ENCODE assay signal across 8 mouse cellular contexts in genomic region chr2:122234611-122235288, GRCm38 (mm10). TPM values are rescaled to one million over a fixed set of nuclear protein-coding genes. Genes with fewer than 3 reads are reported as not detected.
DNase-seq lines count a peak whose midpoint lies in the region; ATAC-seq and TF ChIP-seq lines count a peak whose summit lies in the region.

Gene Sord (plus strand): TSS chr2:122234749.

- peak; percentile 92 for ATAC-seq in embryonic facial prominence, embryonic 15.5 days (ENCODE audit: insufficient number of reproducible peaks, low FRiP score, low TSS enrichment, low read depth)
- peak; percentile 95 for ATAC-seq in limb, embryonic 14.5 days (ENCODE audit: low FRiP score, low read depth)
- ATAC-seq in midbrain, embryonic 16.5 days: peak; percentile 95

- DNase-seq in B cell, adult 2 months: peak; percentile 64 to 69
- DNase-seq in heart, adult 9 months (ENCODE audit: low spot score in 2 of 2): peak; percentile 58 to 76
- DNase-seq in kidney, adult 9 months: peak; percentile 91
- DNase-seq in limb, embryonic 14.5 days (ENCODE audit: low spot score): peak; percentile 87
- DNase-seq in spleen, adult 2 months (ENCODE audit: low read depth in 1 of 2, low spot score in 2 of 2): peak; percentile 26 to 57

- peak within 1 kb of the TSS; percentile 84 for H3K4me2 ChIP-seq in embryonic facial prominence, embryonic 15.5 days (replicated peaks)
- H3K4me2 ChIP-seq in limb, embryonic 14.5 days (replicated peaks; ENCODE audit: low read depth, low read length, severe bottlenecking): peak within 1 kb of the TSS; percentile 88
- H3K4me2 ChIP-seq in midbrain, embryonic 16.5 days (ENCODE audit: low read length): peak within 1 kb of the TSS; percentile 72

- WGBS in embryonic facial prominence, embryonic 15.5 days: under 1% methylated on average over 35 of the region's 35 CpGs
- 1% methylated on average over 35 of the region's 35 CpGs for WGBS in limb, embryonic 14.5 days
- 1% methylated on average over 35 of the region's 35 CpGs for WGBS in midbrain, embryonic 16.5 days
- WGBS in spleen, adult 2 months: 1% methylated on average over 35 of the region's 35 CpGs

- H3K27ac ChIP-seq in bone marrow macrophage, adult 2 months (ENCODE audit: insufficient read depth, low read depth, low read length): peak within 1 kb of the TSS; percentile 53
- peak within 1 kb of the TSS; percentile 87 for H3K27ac ChIP-seq in embryonic facial prominence, embryonic 15.5 days (replicated peaks)
- peak within 1 kb of the TSS; percentile 55; the same call in 1 of the 2 replicates for H3K27ac ChIP-seq in limb, embryonic 14.5 days (replicated peaks; ENCODE audit: low read depth, low read length)
- peak within 1 kb of the TSS; percentile 53 for H3K27ac ChIP-seq in midbrain, embryonic 16.5 days (ENCODE audit: low read length)
- 0 out of 2 replicates have a peak within 1 kb of the TSS, but pooled peaks have one; percentile 11 for H3K27ac ChIP-seq in spleen, adult 2 months (ENCODE audit: insufficient read depth, low read length)

- peak within 1 kb of the TSS; percentile 31 for H3K9ac ChIP-seq in embryonic facial prominence, embryonic 15.5 days
- peak within 1 kb of the TSS; percentile 58 for H3K9ac ChIP-seq in limb, embryonic 14.5 days (ENCODE audit: low read depth, low read length, severe bottlenecking)
- peak within 1 kb of the TSS; percentile 53 for H3K9ac ChIP-seq in midbrain, embryonic 16.5 days (ENCODE audit: low read depth, low read length)

- no peak for TF ChIP-seq CTCF in bone marrow macrophage, adult 2 months (IDR thresholded peaks at IDR 0.05; ENCODE audit: low read depth, low read length)
- TF ChIP-seq CTCF in spleen, adult 2 months (IDR thresholded peaks at IDR 0.05; ENCODE audit: extremely low read depth, insufficient read depth, insufficient read length, insufficient replicate concordance): no peak

- no peak for TF ChIP-seq POLR2A in bone marrow macrophage, adult 2 months (IDR thresholded peaks at IDR 0.05; ENCODE audit: borderline replicate concordance, low read depth, low read length)
- TF ChIP-seq POLR2A in limb, embryonic 14.5 days (IDR thresholded peaks at IDR 0.05; ENCODE audit: borderline replicate concordance, extremely low read depth, insufficient read depth, insufficient read length): no peak
- no peak for TF ChIP-seq POLR2A in spleen, adult 2 months (IDR thresholded peaks at IDR 0.05; ENCODE audit: low read depth, low read length)

- H3K36me3 ChIP-seq in embryonic facial prominence, embryonic 15.5 days: no peaks in the 10 kb centered on the region
- H3K36me3 ChIP-seq in limb, embryonic 14.5 days (ENCODE audit: control insufficient read depth, insufficient read depth, low read length): no peaks in the 10 kb centered on the region
- no peaks in the 10 kb centered on the region for H3K36me3 ChIP-seq in midbrain, embryonic 16.5 days (ENCODE audit: control insufficient read depth, insufficient read depth, low read length)
- H3K36me3 ChIP-seq in spleen, adult 2 months (ENCODE audit: control insufficient read depth, insufficient read depth, low read length): no peaks in the 10 kb centered on the region

- peaks cover 25% of the 10 kb centered on the region for H3K4me1 ChIP-seq in bone marrow macrophage, adult 2 months (ENCODE audit: control insufficient read depth, insufficient read depth, low read length)
- H3K4me1 ChIP-seq in embryonic facial prominence, embryonic 15.5 days: peaks cover 11% of the 10 kb centered on the region
- no peaks in the 10 kb centered on the region; the same call in 1 of the 2 replicates for H3K4me1 ChIP-seq in limb, embryonic 14.5 days (ENCODE audit: control insufficient read depth, insufficient read depth, low read length)
- 0 out of 2 replicates have a peak, but pooled peaks cover 2% of the 10 kb centered on the region for H3K4me1 ChIP-seq in midbrain, embryonic 16.5 days (ENCODE audit: control insufficient read depth, insufficient read depth, low read length)
- H3K4me1 ChIP-seq in spleen, adult 2 months (ENCODE audit: control insufficient read depth, insufficient read depth, insufficient read length): no peaks in the 10 kb centered on the region

- peak within 1 kb of the TSS; percentile 84 for H3K4me3 ChIP-seq in bone marrow macrophage, adult 2 months (ENCODE audit: insufficient read depth, low read length)
- H3K4me3 ChIP-seq in embryonic facial prominence, embryonic 15.5 days (replicated peaks): peak within 1 kb of the TSS; percentile 62
- peak within 1 kb of the TSS; percentile 61 for H3K4me3 ChIP-seq in limb, embryonic 14.5 days (replicated peaks; ENCODE audit: low read length)
- peak within 1 kb of the TSS; percentile 57 for H3K4me3 ChIP-seq in midbrain, embryonic 16.5 days (ENCODE audit: low read depth, low read length)
- peak within 1 kb of the TSS; percentile 78 for H3K4me3 ChIP-seq in spleen, adult 2 months (ENCODE audit: extremely low read depth, insufficient read depth, insufficient read length)

- no peaks in the 10 kb centered on the region for H3K9me3 ChIP-seq in embryonic facial prominence, embryonic 15.5 days (replicated peaks)
- no peaks in the 10 kb centered on the region for H3K9me3 ChIP-seq in limb, embryonic 14.5 days (ENCODE audit: control insufficient read depth, low read length)
- no peaks in the 10 kb centered on the region for H3K9me3 ChIP-seq in midbrain, embryonic 16.5 days (replicated peaks; ENCODE audit: control insufficient read depth, low read length, poor library complexity, severe bottlenecking)

- H3K27me3 ChIP-seq in embryonic facial prominence, embryonic 15.5 days: no peaks in the 10 kb centered on the region
- no peaks in the 10 kb centered on the region for H3K27me3 ChIP-seq in limb, embryonic 14.5 days (ENCODE audit: control insufficient read depth, insufficient read depth, low read length)
- no peaks in the 10 kb centered on the region for H3K27me3 ChIP-seq in midbrain, embryonic 16.5 days (ENCODE audit: control insufficient read depth, insufficient read depth, low read depth, low read length)
- no peaks in the 10 kb centered on the region for H3K27me3 ChIP-seq in spleen, adult 2 months (ENCODE audit: control insufficient read depth, insufficient read depth, low read length)

RNA-seq across cellular contexts. Expression of gene Sord, which starts in this region (rescaled TPM):
- polyA plus RNA-seq in bone marrow macrophage, adult 2 months (2012; ENCODE audit: insufficient read depth, insufficient read length, missing spikeins): 70.4 and 74.9 TPM in 2 replicates
- 24.1 and 28.7 TPM in 2 replicates for polyA plus RNA-seq in embryonic facial prominence, embryonic 15.5 days (2015; fragmentation: Nextera tagmentation; extraction: Ambion mirVana)
- polyA plus RNA-seq in limb, embryonic 14.5 days (2012; rRNA removed): 14.8 and 17.6 TPM in 2 replicates
- polyA plus RNA-seq in limb, embryonic 14.5 days (2014; fragmentation: Nextera tagmentation; extraction: Ambion mirVana): 30.8 and 38.9 TPM in 2 replicates
- 23.0 and 25.5 TPM in 2 replicates for polyA plus RNA-seq in midbrain, embryonic 16.5 days (2015; fragmentation: Nextera tagmentation; extraction: Ambion mirVana)
- polyA plus RNA-seq in spleen, adult 2 months (2012; rRNA removed): 6.8 and 6.9 TPM in 2 replicates

Comparison
In these comparisons a context has a peak if more than half of its experiments do, and no peak if none do; other contexts are left out.
1. Peak in every context shown above with its lines: DNase-seq, ATAC-seq, H3K4me3 ChIP-seq and H3K27ac ChIP-seq.
2. H3K27ac ChIP-seq: peak in every context shown above with its lines; median percentile 87 in embryonic facial prominence, embryonic 15.5 days; 55 in limb, embryonic 14.5 days; 53 in bone marrow macrophage, adult 2 months; 53 in midbrain, embryonic 16.5 days; 11 in spleen, adult 2 months.